Mouse (Mus musculus) right cerebral cortex, postnatal 4 days (tissue): ENCODE measurements around the gene Nectin2.

ENCODE experiments used
- DNase-seq: peaks from one replicate; pipeline ENCODE4 v3.0.0-alpha.2; 2022

Nectin2 gene

GRCm38 (mm10) chr7:19741329-19742031 lies 8.8 kb downstream of the Nectin2 start:
- no peak for DNase-seq

- peak; percentile 30 for DNase-seq
These were observed 10.0 kb downstream of the Nectin2 start for GRCm38 (mm10) chr7:19740269-19740668.

DNA sequence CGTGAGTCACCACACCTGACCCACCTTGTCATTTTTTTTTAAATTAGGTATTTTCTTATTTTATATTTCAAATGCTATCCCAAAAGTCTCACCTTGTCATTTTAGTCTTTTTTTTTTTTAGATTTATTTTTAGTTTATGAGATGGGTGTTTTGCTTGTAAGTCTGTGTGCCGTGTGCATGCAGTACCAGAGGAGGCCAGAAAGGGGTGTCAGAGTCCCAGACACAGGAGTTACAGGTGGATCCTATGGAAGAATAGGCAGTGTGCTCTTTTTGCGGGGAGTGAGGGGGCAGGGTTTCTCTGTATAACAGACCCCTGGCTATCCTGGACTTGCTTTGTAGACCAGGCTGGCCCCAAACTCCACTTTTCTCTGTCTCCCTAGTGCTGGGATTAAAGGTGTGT lies 11.5 kb downstream of the Nectin2 start:
- DNase-seq: no peak

DNA sequence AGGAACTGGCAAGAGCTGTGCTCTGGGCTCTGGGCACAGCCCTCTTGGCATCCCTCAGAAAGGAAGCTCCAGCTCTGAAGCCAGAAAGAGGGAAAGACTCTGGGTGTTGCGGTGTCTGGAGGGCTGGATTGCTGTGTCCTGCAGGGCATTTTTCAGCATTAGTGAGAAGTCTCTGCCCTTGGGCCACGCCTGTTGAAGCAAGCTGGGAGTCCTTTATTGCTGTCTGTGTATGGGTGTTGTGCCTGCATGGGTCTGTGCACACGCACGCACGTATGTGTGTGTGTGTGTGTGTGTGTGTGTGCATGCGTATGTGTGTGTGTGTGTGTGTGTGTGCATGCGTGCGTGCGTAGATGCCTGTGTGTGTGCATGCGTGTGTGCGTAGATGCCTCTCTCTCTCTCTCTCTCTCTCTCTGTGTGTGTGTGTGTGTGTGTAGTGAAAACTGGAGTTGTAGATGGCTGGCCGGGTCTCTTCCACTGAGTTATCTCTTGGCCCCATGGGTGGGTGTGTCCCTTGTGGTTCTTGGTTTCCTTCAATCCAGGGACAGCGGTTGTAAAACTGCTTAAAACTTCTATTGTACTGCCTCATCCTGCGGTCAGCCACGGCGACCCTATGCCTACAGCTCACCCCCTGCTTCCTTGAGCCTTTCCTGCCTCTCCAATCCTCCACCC lies 13.8 kb downstream of the Nectin2 start:
- no peak for DNase-seq

- no peak for DNase-seq
These were observed 16.1 kb downstream of the Nectin2 start for GRCm38 (mm10) chr7:19734178-19734666.

GRCm38 (mm10) chr7:19726541-19726940 lies 23.7 kb downstream of the Nectin2 start:
- DNase-seq: no peak

- no peak for DNase-seq
These were observed 26.1 kb downstream of the Nectin2 start for GRCm38 (mm10) chr7:19724167-19724566.

DNA sequence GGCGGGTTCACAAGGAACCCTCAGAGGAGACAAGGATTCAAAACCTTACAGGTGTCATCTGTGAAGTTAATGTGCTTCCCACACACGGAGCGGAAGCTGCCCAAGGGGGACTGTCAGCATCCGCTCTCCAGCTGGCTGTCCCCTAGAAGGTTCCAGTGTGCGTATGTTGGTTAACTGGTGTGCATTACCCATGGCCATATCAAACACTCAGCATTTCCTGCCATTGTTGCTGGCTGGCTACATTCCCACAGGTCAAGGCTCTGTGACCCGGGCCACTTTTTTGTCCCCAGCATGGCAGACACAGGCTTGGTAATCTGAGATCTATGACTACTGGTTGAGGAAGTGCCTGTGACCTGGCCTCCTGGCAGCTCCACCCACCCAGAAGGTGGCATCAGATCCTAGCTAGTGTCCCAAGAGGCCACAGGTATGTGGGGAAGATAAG lies 27.5 kb downstream of the Nectin2 start:
- no peak for DNase-seq

GRCm38 (mm10) chr7:19719200-19719599 lies 31.1 kb downstream of the Nectin2 start:
- no peak for DNase-seq

GRCm38 (mm10) chr7:19718297-19718952 lies 31.9 kb downstream of the Nectin2 start:
- DNase-seq: no peak

DNA sequence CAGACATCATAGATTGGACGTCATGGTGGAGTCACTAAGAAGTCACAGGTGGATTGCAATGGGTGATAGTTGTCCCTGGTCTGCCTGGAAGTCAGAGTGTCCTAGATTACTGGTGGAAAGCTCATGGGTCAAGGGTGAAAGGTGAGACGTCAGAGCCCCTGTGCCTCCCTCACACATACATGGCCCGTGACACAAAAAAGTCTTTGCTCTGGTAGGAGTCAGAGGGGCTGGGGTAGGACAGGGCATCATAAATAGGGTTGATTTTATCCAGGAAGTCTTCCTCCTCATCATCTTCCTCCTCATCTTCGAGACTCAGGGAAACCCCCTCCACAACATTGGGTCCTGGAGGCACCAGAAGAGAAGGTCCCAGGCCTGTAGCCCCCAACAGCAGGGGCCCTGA lies 32.9 kb downstream of the Nectin2 start:
- no peak for DNase-seq

DNA sequence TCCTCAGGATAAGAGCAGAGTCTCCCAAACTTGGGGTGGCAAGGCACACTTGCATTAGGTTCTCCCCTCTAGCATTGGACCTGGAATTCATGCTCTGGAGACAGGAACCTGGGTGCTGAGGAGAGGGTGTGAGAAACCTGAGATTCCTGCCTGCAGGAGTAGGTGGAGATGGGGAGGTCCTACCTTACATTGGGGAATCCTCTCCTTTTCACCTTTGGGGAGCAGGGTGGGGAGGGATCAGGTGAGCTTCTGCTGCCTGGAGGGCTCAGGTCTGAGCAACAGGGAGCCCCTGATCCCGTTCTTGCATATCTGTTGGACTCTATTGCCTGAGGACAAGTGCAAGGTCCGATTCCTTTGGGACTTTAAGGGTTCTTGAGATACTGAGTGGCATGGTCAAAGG lies 33.5 kb downstream of the Nectin2 start:
- DNase-seq: no peak

DNA sequence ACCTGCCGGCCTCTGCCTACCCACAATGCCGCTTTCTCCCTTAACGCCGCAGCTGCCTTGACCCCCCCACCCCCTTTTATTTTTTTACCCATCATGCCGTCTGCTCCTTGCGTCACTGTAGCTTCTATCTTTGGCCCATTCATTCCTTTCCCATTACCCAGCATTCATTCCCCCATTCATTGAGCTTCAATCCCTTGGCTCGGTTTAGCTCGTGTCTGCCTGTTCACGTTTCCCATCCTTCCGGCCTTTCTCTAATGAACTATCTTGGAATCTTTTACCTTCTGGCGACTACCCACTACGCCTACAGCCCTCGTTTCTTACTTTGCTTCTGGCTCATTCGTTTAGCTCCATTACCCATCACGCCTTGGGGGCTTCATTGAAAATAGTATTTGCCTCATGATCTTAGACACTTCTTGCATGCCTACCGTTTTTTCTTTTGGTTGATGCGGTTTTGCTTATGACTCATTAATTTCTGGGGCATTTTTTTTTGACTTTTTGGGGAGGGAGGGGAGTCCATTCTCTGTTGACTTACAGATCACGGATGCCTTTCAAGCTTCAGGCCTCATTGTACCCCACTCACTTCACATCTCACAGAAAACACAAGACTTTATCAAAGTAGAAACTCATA lies 34.1 kb downstream of the Nectin2 start:
- DNase-seq: no peak

DNA sequence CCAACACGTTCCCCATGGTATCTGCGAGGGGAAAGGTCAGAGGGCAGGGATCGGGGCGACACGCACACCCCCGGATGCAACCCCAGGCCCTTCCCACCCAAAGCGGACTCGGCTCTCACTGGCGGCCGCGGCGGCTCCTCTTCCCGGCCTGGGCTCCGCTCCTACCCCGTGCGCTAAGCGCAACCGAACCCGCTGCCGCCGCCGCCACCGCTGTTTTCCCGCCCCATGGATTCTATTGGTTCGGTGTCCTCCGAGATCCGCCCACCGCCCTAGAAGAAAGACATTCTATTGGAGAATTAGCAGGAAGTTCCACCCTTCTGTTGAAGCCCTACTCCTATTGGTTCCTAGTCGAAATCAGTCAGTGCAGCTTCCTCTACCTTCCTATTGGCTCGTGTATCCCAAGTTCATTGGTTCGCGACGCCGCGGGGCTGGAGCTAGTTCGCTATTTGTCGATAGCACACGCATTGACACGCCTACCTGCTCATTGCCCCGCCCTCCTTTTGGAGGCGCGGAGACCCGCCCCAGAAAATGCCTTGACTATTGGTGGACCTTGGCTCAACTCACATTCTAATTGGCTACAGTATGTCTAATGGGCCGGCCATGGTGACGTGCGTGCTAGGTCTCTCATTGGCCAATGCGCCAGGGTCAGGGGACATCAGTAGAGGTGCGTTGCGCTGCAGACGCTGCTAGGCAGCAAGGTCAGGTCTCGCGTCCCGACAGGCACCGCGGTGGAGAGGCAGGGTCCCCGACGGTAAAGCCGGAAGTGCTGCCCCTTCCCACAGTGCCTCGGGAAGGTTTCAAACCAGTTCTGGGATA lies 34.8 kb downstream of the Nectin2 start, which contains the start of gene Tomm40:
Tomm40 (minus strand) TSS at position 200 of the 816 bp plus-strand sequence.
- DNase-seq: peak; percentile 95

- no peak for DNase-seq
These were observed 35.4 kb downstream of the Nectin2 start for GRCm38 (mm10) chr7:19714836-19715235.

DNA sequence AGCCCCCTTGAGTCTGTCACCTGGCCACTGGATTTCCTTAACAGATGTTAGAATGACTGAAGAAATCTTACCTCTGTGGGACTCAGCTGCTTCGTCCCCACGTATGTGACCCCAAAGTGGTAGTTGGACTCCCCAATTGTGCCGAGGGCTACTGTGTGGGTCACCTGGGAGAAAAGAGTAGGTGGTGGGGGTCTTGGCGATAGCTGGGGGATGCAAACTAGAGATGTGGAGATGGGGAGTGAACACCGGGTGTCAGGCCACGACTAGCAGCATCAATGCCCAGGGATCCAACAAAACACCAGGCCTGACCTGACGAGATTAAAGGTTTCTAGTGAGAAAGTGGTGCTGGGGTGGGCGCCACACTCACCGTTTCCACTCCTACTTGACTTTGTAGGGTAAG lies 36.7 kb downstream of the Nectin2 start:
- DNase-seq: no peak

DNA sequence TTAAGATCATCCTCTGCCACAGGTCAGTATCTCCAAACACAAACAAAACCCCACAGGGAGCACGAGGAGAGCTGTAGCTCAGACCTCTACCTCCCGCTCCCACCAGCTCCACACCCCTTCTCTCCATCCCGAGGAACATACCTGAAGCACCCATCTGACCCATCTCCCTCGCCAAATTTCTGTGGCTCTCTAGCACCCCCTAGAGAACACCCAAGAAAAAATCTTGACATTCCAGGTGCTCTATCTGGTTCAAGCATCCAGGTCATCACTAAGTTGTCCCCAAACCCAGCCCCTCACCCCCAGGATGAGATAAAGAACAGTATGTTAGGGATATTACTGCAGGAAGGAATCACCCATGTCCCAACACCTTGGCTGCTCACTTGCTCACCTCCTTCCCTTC lies 37.1 kb downstream of the Nectin2 start:
- DNase-seq: no peak

DNA sequence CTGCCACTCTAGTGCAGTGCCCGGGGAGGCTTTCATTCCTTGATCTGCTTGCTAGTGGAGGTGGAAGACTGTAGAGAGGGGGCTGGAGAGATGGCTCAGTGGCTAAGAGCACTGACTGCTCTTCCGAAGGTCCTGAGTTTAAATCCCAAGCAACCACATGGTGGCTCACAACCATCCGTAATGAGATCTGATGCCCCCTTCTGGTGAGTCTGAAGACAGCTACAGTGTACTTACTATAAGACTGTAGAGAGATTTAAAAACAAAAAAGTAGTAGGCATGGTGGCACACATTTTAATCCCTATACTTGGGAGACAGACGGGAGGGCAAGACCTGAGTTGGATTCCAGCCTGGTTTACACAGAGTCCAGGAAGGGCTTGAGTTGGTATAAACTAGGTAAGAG lies 37.9 kb downstream of the Nectin2 start:
- no peak for DNase-seq

DNA sequence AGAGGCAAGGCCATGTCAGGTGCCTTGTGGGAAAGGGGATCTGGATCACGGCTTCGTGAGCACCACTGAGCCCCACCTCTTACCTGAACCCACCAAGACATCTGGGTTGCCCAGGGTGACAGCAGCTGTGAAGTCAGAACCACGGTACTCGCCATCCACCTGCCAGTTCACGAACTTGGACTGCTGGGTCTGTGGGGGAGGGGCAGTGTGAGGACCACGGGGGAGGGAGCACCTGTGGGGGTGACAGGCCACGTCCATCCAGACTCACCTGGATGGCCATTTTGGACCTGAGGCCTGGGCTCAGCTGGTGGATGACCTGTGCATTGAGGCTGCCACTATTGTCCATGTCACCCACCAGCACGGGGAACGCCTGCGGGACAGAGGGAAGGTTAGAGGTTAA lies 39.6 kb downstream of the Nectin2 start:
- DNase-seq: no peak

- DNase-seq: no peak
These were observed 45.0 kb downstream of the Nectin2 start for GRCm38 (mm10) chr7:19705271-19705670.

DNA sequence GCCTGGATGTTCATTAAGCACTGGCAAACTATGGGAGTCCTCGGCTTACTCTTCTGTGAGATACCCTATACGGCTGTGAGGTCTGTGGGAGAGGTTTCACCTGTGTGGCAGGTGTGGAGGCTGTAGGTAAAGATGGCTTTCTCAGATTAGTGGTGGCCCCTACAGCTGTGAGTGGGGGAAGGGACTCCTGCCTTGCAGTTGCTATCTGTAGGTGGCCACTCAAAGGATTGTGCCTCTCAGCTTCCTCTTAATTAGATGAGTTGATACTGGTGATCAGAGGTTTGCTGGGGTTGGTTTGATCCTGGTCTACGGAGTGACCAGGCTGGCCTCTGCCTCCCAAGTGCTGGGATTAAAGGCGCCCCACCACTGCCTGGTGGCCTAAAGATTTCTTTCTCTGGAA lies 45.8 kb downstream of the Nectin2 start:
- no peak for DNase-seq

GRCm38 (mm10) chr7:19702859-19703555 lies 47.3 kb downstream of the Nectin2 start:
- no peak for DNase-seq
